Mouse (Mus musculus) heart, adult 2 months (tissue): ENCODE measurements around the gene Spata4.

Experiments used
- CTCF ChIP-seq: fragments of 200-600 bp; IDR thresholded peaks from 2 replicates; pipeline ENCODE4 v1.8.1; 2022; ENCODE audit warnings: antibody characterized with exemption, mild to moderate bottlenecking, moderate library complexity
- EP300 ChIP-seq: fragments of 200-500 bp; IDR thresholded peaks from 2 replicates; pipeline ENCODE4 v1.6.1; 2011; ENCODE audit warnings: low read depth, low read length, control low read depth; ENCODE audit not compliant: insufficient read depth
- POLR2A ChIP-seq: fragments of 200-500 bp; IDR thresholded peaks from 2 replicates; pipeline ENCODE4 v1.6.1; 2011; ENCODE audit warnings: mild to moderate bottlenecking, low read depth, low read length, control low read depth; ENCODE audit not compliant: insufficient read depth

- TF ChIP-seq POLR2A (no peak), CTCF (no peak), EP300 (no peak)
These were observed 17.7 kb upstream of the Spata4 start for GRCm38 (mm10) chr8:54582886-54583285.
